Comparison of ENCODE assay signal across 10 mouse cellular contexts in genomic region chr10:75930304-75930703, GRCm38 (mm10). TPM values are rescaled to one million over a fixed set of nuclear protein-coding genes. Genes with fewer than 3 reads are reported as not detected.
DNase-seq lines count a peak whose midpoint lies in the region; ATAC-seq and TF ChIP-seq lines count a peak whose summit lies in the region.
"Had no signal": no experiment of that assay in that cellular context is flagged by ENCODE, and none has a peak within 500 bp of the region (broad histone marks: within the 10 kb centered on the region; RNA-seq: fewer than 3 reads in every experiment).

No protein-coding gene starts in this region.

- H3K9ac ChIP-seq in hindbrain, postnatal 0 days (replicated peaks; ENCODE audit: low read length) = no peak overlapping the region
- no peak overlapping the region for H3K9ac ChIP-seq in liver, embryonic 12.5 days

- no peaks in the 10 kb centered on the region for H3K36me3 ChIP-seq in kidney, adult 2 months (ENCODE audit: control insufficient read depth, insufficient read depth, low read length)
- H3K36me3 ChIP-seq in hindbrain, postnatal 0 days (ENCODE audit: insufficient read depth, low read length) = no peaks in the 10 kb centered on the region
- H3K36me3 ChIP-seq in liver, embryonic 12.5 days = no peaks in the 10 kb centered on the region

- no peaks in the 10 kb centered on the region for H3K27me3 ChIP-seq in kidney, adult 2 months (replicated peaks; ENCODE audit: control insufficient read depth, insufficient read depth, low read length)
- no peaks in the 10 kb centered on the region for H3K27me3 ChIP-seq in hindbrain, postnatal 0 days (ENCODE audit: insufficient read depth, low read length)
- H3K27me3 ChIP-seq in liver, embryonic 12.5 days (replicated peaks) = peaks cover 89% of the 10 kb centered on the region

- WGBS in kidney, adult 2 months = 4% methylated on average over 6 of the region's 6 CpGs
- 20% methylated on average over 6 of the region's 6 CpGs for WGBS in hindbrain, postnatal 0 days
- 53% methylated on average over 6 of the region's 6 CpGs for whole genome bisulfite sequencing in liver, embryonic 12.5 days (ENCODE audit: insufficient replicate concordance)

- no peaks in the 10 kb centered on the region for H3K9me3 ChIP-seq in hindbrain, postnatal 0 days (ENCODE audit: low read length)
- no peaks in the 10 kb centered on the region for H3K9me3 ChIP-seq in liver, embryonic 12.5 days (replicated peaks)

- ATAC-seq in hindbrain, postnatal 0 days = 0 out of 2 replicates have a peak, but pooled peaks have one; percentile 6
- ATAC-seq in CD4-positive, CD25-positive, alpha-beta regulatory T cell, adult 4 months = no peak
- no peak for ATAC-seq in liver, embryonic 12.5 days

- TF ChIP-seq POLR2A in kidney, adult 2 months (IDR thresholded peaks at IDR 0.05; ENCODE audit: low read depth, low read length) = no peak

- peak overlapping the region; percentile 0; the same call in 1 of the 2 replicates for H3K4me3 ChIP-seq in kidney, adult 2 months (ENCODE audit: insufficient read depth, low read depth, low read length)
- H3K4me3 ChIP-seq in hindbrain, postnatal 0 days (ENCODE audit: low read length) = no peak overlapping the region
- no peak overlapping the region for H3K4me3 ChIP-seq in liver, embryonic 12.5 days

- peak; percentile 51 for DNase-seq in kidney, adult 2 months
- no peak for DNase-seq in kidney, adult 8-10 months
- DNase-seq in adipocyte (ENCODE audit: low spot score) (peak; percentile 53), liver (no peak)
- peak; percentile 33 for DNase-seq in hindbrain, postnatal 0 days (ENCODE audit: low spot score)
- peak; percentile 55 for DNase-seq in lung, postnatal 36 days

- no peak overlapping the region for H3K27ac ChIP-seq in kidney, adult 2 months (ENCODE audit: insufficient read depth, low read depth, low read length)
- no peak overlapping the region for H3K27ac ChIP-seq in hindbrain, postnatal 0 days
- no peak overlapping the region for H3K27ac ChIP-seq in liver, embryonic 12.5 days

- TF ChIP-seq CTCF in kidney, adult 2 months (conservative IDR thresholded peaks at IDR 0.05; ENCODE audit: insufficient read depth, insufficient read length, low read depth, low read length) = no peak
- TF ChIP-seq CTCF in hindbrain, postnatal 0 days (IDR thresholded peaks at IDR 0.05; ENCODE audit: low read depth) = no peak

- H3K4me2 ChIP-seq in hindbrain, postnatal 0 days (ENCODE audit: low read depth, low read length) = no peak overlapping the region
- H3K4me2 ChIP-seq in liver, embryonic 12.5 days = no peak overlapping the region

- peaks cover 12% of the 10 kb centered on the region for H3K4me1 ChIP-seq in kidney, adult 2 months (ENCODE audit: control insufficient read depth, insufficient read depth, low read length)
- peaks cover 14% of the 10 kb centered on the region for H3K4me1 ChIP-seq in hindbrain, postnatal 0 days (ENCODE audit: insufficient read depth, low read length)
- peaks cover 31% of the 10 kb centered on the region for H3K4me1 ChIP-seq in liver, embryonic 12.5 days

RNA-seq across cellular contexts. Expression of gene Chchd10, which starts 2.6 kb away (rescaled TPM):
- polyA plus RNA-seq in kidney, adult 2 months (2012; rRNA removed) = 1,587 and 1,621 TPM in 2 replicates
- 327 and 332 TPM in 2 replicates for total RNA-seq in hindbrain, postnatal 0 days (2014; rRNA removed)
- polyA plus RNA-seq in hindbrain, postnatal 0 days (2015; fragmentation: Nextera tagmentation; extraction: Ambion mirVana) = 304 and 312 TPM in 2 replicates
- polyA plus RNA-seq in CD4-positive, CD25-positive, alpha-beta regulatory T cell, adult 4 months (2017; shearing (Covaris generic)) = 10 to 100 TPM; 15.3 to 18.3 TPM
- 101 and 103 TPM in 2 replicates for polyA plus RNA-seq in liver, embryonic 12.5 days (2016; fragmentation: Nextera tagmentation; extraction: Ambion mirVana)

RNA-seq across cellular contexts. Expression of gene Mmp11, which starts 6.0 kb away (rescaled TPM):
- 21.5 and 23.9 TPM in 2 replicates for polyA plus RNA-seq in kidney, adult 2 months (2012; rRNA removed)
- total RNA-seq in hindbrain, postnatal 0 days (2014; rRNA removed) = 6.1 and 9.5 TPM in 2 replicates
- polyA plus RNA-seq in hindbrain, postnatal 0 days (2015; fragmentation: Nextera tagmentation; extraction: Ambion mirVana) = 7.8 and 8.3 TPM in 2 replicates
- polyA plus RNA-seq in CD4-positive, CD25-positive, alpha-beta regulatory T cell, adult 4 months (2017; shearing (Covaris generic)) = 10 to 100 TPM in 1 of 2 experiments, 1 to 10 TPM in 1; 6.1 to 11.8 TPM
- polyA plus RNA-seq in liver, embryonic 12.5 days (2016; fragmentation: Nextera tagmentation; extraction: Ambion mirVana) = 5.7 and 6.0 TPM in 2 replicates
- total RNA-seq: megakaryocyte, adult 5-6 weeks had no signal

RNA-seq across cellular contexts. Expression of gene Smarcb1, which starts 8.9 kb away (rescaled TPM):
- polyA plus RNA-seq in kidney, adult 2 months (2012; rRNA removed) = 34.6 and 37.7 TPM in 2 replicates
- 142 and 156 TPM in 2 replicates for total RNA-seq in hindbrain, postnatal 0 days (2014; rRNA removed)
- polyA plus RNA-seq in hindbrain, postnatal 0 days (2015; fragmentation: Nextera tagmentation; extraction: Ambion mirVana) = 197 and 199 TPM in 2 replicates
- polyA plus RNA-seq in CD4-positive, CD25-positive, alpha-beta regulatory T cell, adult 4 months (2017; shearing (Covaris generic)) = 100 to 1,000 TPM in 1 of 2 experiments, 10 to 100 TPM in 1; 98.5 to 160 TPM
- 99.1 and 109 TPM in 2 replicates for polyA plus RNA-seq in liver, embryonic 12.5 days (2016; fragmentation: Nextera tagmentation; extraction: Ambion mirVana)

RNA-seq across cellular contexts. Expression of gene Gm867, which starts 10.2 kb away (rescaled TPM):
- 1.3 and 1.4 TPM in 2 replicates for polyA plus RNA-seq in kidney, adult 2 months (2012; rRNA removed)
- total RNA-seq in hindbrain, postnatal 0 days (2014; rRNA removed) = 0.73 TPM in 1 of 2 replicates, not detected in the other
- 2.3 and 2.4 TPM in 2 replicates for polyA plus RNA-seq in hindbrain, postnatal 0 days (2015; fragmentation: Nextera tagmentation; extraction: Ambion mirVana)
- polyA plus RNA-seq in CD4-positive, CD25-positive, alpha-beta regulatory T cell, adult 4 months (2017; shearing (Covaris generic)) = under 1 TPM in 1 of 2 experiments, not detected in 1; 0.27 TPM
- 18.9 and 19.6 TPM in 2 replicates for polyA plus RNA-seq in liver, embryonic 12.5 days (2016; fragmentation: Nextera tagmentation; extraction: Ambion mirVana)
- total RNA-seq: hematopoietic stem cell, adult 5-6 weeks had no signal

RNA-seq across cellular contexts. Expression of gene Vpreb3, which starts 12.6 kb away (rescaled TPM):
- polyA plus RNA-seq in kidney, adult 2 months (2012; rRNA removed) = 1.2 and 3.8 TPM in 2 replicates
- not detected in 2 replicates for total RNA-seq in hindbrain, postnatal 0 days (2014; rRNA removed)
- 0.52 and 0.75 TPM in 2 replicates for polyA plus RNA-seq in hindbrain, postnatal 0 days (2015; fragmentation: Nextera tagmentation; extraction: Ambion mirVana)
- polyA plus RNA-seq in CD4-positive, CD25-positive, alpha-beta regulatory T cell, adult 4 months (2017; shearing (Covaris generic)) = 1 to 10 TPM; 1.3 to 2.1 TPM
- polyA plus RNA-seq in liver, embryonic 12.5 days (2016; fragmentation: Nextera tagmentation; extraction: Ambion mirVana) = 0.27 and 0.98 TPM in 2 replicates
- total RNA-seq: hematopoietic stem cell, adult 5-6 weeks; megakaryocyte, adult 5-6 weeks had no signal

Comparison
In these comparisons a context has a peak if more than half of its experiments do, and no peak if none do; other contexts are left out.
1. DNase-seq: peak in kidney, adult 2 months (single experiment), adipocyte (single experiment), hindbrain, postnatal 0 days (single experiment) and lung, postnatal 36 days (single experiment); none in kidney, adult 8-10 months (0 of 2) and liver (single experiment).